Mouse (Mus musculus): Measurements from ENCODE around the gene Olfr1025-ps1. TPM values are rescaled to one million over a fixed set of nuclear protein-coding genes. Genes with fewer than 3 reads are reported as not detected.

The Olfr1025-ps1 gene
- polyA plus RNA-seq (2017; shearing (Covaris generic)), result not detected

- ATAC-seq, result no peak
These were observed at the start of gene Olfr1025-ps1 for GRCm38 (mm10) chr2:85914893-85915292. Gene Olfr1025-ps1 (plus strand): TSS chr2:85915193.

GRCm38 (mm10) chr2:85868294-85868693 is 46.7 kb upstream of the Olfr1025-ps1 start, which contains the start of gene Olfr1022:
Gene Olfr1022 (plus strand): TSS chr2:85868594.
- no peak for ATAC-seq

- ATAC-seq, result no peak
These were observed 29.7 kb upstream of the Olfr1025-ps1 start, which contains the start of gene Olfr1023 for GRCm38 (mm10) chr2:85885340-85885739. Gene Olfr1023 (plus strand): TSS chr2:85885640.

GRCm38 (mm10) chr2:85904952-85905351 is 10.0 kb upstream of the Olfr1025-ps1 start, which contains the start of gene Olfr1024:
Gene Olfr1024 (minus strand): TSS chr2:85905052.
- no peak for ATAC-seq

GRCm38 (mm10) chr2:85913197-85913596 is 1.8 kb upstream of the Olfr1025-ps1 start:
- no peak for ATAC-seq

GRCm38 (mm10) chr2:85921258-85921657 is 6.3 kb downstream of the Olfr1025-ps1 start, which contains the start of gene Olfr1026:
Gene Olfr1026 (plus strand): TSS chr2:85921558.
- no peak for ATAC-seq

GRCm38 (mm10) chr2:85950137-85950536 is 35.1 kb downstream of the Olfr1025-ps1 start, which contains the start of gene Olfr1028:
Gene Olfr1028 (plus strand): TSS chr2:85950437.
- ATAC-seq, result no peak

Other genes with a start within 250 kb of the Olfr1025-ps1 start
- gene Olfr1006, start 236.4 kb upstream of the Olfr1025-ps1 start, polyA plus RNA-seq (2017; shearing (Covaris generic)), result not detected
- gene Olfr1008, start 225.8 kb upstream of the Olfr1025-ps1 start, polyA plus RNA-seq (2017; shearing (Covaris generic)), result not detected
- not detected for gene Olfr1009, start 199.8 kb upstream of the Olfr1025-ps1 start, polyA plus RNA-seq (2017; shearing (Covaris generic))
- not detected for gene Olfr1012, start 152.4 kb upstream of the Olfr1025-ps1 start, polyA plus RNA-seq (2017; shearing (Covaris generic))
- gene Olfr1013, start 148.1 kb upstream of the Olfr1025-ps1 start, polyA plus RNA-seq (2017; shearing (Covaris generic)), result not detected
- gene Olfr1014, start 142.5 kb upstream of the Olfr1025-ps1 start, polyA plus RNA-seq (2017; shearing (Covaris generic)), result not detected
- gene Olfr1015, start 133.2 kb upstream of the Olfr1025-ps1 start, polyA plus RNA-seq (2017; shearing (Covaris generic)), result not detected
- not detected for gene Olfr1016, start 112.6 kb upstream of the Olfr1025-ps1 start, polyA plus RNA-seq (2017; shearing (Covaris generic))
- gene Olfr1018, start 96.7 kb upstream of the Olfr1025-ps1 start, polyA plus RNA-seq (2017; shearing (Covaris generic)), result not detected
- not detected for gene Olfr1019, start 69.7 kb upstream of the Olfr1025-ps1 start, polyA plus RNA-seq (2017; shearing (Covaris generic))
- not detected for gene Olfr1020, start 68.2 kb upstream of the Olfr1025-ps1 start, polyA plus RNA-seq (2017; shearing (Covaris generic))
- not detected for gene Olfr1022, start 46.6 kb upstream of the Olfr1025-ps1 start, polyA plus RNA-seq (2017; shearing (Covaris generic))
- gene Olfr1023, start 29.6 kb upstream of the Olfr1025-ps1 start, polyA plus RNA-seq (2017; shearing (Covaris generic)), result not detected
- gene Olfr1024, start 10.1 kb upstream of the Olfr1025-ps1 start, polyA plus RNA-seq (2017; shearing (Covaris generic)), result not detected
- not detected for gene Olfr1026, start 6.4 kb downstream of the Olfr1025-ps1 start, polyA plus RNA-seq (2017; shearing (Covaris generic))
- not detected for gene Olfr1028, start 35.2 kb downstream of the Olfr1025-ps1 start, polyA plus RNA-seq (2017; shearing (Covaris generic))
- gene Olfr1029, start 58.7 kb downstream of the Olfr1025-ps1 start, polyA plus RNA-seq (2017; shearing (Covaris generic)), result not detected
- not detected for gene Olfr1030, start 64.1 kb downstream of the Olfr1025-ps1 start, polyA plus RNA-seq (2017; shearing (Covaris generic))
- not detected for gene Olfr1031, start 75.1 kb downstream of the Olfr1025-ps1 start, polyA plus RNA-seq (2017; shearing (Covaris generic))
- gene Olfr1032, start 90.3 kb downstream of the Olfr1025-ps1 start, polyA plus RNA-seq (2017; shearing (Covaris generic)), result not detected
- not detected for gene Olfr1033, start 105.4 kb downstream of the Olfr1025-ps1 start, polyA plus RNA-seq (2017; shearing (Covaris generic))
- gene Olfr1034, start 130.7 kb downstream of the Olfr1025-ps1 start, polyA plus RNA-seq (2017; shearing (Covaris generic)), result not detected
- gene Olfr1036, start 158.8 kb downstream of the Olfr1025-ps1 start, polyA plus RNA-seq (2017; shearing (Covaris generic)), result not detected
- gene Olfr1037, start 172.2 kb downstream of the Olfr1025-ps1 start, polyA plus RNA-seq (2017; shearing (Covaris generic)), result not detected
- not detected for gene Olfr1039, start 220.7 kb downstream of the Olfr1025-ps1 start, polyA plus RNA-seq (2017; shearing (Covaris generic))
- not detected for gene Olfr1040, start 231.5 kb downstream of the Olfr1025-ps1 start, polyA plus RNA-seq (2017; shearing (Covaris generic))
- not detected for gene Olfr1042, start 246.6 kb downstream of the Olfr1025-ps1 start, polyA plus RNA-seq (2017; shearing (Covaris generic))